Mouse (Mus musculus): ENCODE results near the gene Stx19. TPM values are rescaled to one million over a fixed set of nuclear protein-coding genes. Genes with fewer than 3 reads are reported as not detected.

Gene Stx19
- total and polyA plus RNA-seq, 3 experiments, result 0.11 TPM; not detected in 2

DNA sequence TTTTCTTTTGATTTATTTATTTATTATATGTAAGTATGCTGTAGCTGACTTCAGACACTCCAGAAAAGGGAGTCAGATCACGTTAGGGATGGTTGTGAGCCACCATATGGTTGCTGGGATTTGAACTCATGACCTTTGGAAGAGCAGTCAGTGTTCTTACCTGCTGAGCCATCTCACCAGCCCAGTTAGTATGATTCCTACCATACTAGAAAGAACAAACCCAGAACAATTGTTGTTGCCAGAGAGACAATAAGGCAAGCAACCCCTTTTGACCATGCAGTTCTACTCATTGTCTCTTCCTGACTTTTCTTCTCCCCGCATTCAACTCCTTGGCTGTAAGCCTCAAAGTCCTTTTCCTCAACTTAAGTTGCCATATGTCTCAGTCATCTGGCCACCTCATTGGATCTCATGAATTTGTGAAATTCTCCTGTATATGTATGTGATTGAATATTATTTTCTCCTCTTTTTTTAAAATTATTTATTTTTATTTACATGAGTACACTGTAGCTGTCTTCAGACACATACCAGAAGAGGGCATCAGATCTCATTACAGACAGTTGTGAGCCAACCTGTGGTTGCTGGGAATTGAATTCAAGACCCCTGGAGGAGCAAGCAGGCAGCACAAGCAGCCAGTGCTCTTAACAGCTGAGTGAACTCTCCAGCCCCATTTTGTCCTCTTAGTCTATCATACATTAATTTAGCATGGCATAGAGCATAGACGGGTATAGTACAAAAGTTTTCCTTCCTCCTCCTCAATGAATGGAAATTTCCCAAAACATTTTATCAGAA is 38.2 kb downstream of the Stx19 start:
- Histone ChIP-seq H3K36me3 (replicated peaks in 1 of 2; ENCODE audit: control insufficient read depth in 1 of 2, insufficient read depth in 1 of 2, low read length in 1 of 2) (no peaks in the 10 kb centered on the region), H3K27ac (ENCODE audit: insufficient read depth, low read depth) (no peak overlapping the region), H3K27me3 (replicated peaks) (peaks cover 4% of the 10 kb centered on the region), H3K4me1 (ENCODE audit: control insufficient read depth in 1 of 2, insufficient read depth in 2 of 2) (peaks cover 0 to 13% of the 10 kb centered on the region in 2 experiments; a peak in 3 of 4 replicates), H3K9ac (ENCODE audit: insufficient read depth, low read depth) (no peak overlapping the region), H3K79me2 (replicated peaks; ENCODE audit: control insufficient read depth, extremely low read depth, insufficient read depth, poor library complexity, severe bottlenecking) (no peaks in the 10 kb centered on the region), H3K4me2 (ENCODE audit: insufficient read depth, low read depth, poor library complexity, severe bottlenecking) (no peak overlapping the region), H3K4me3 (replicated peaks in 1 of 3; ENCODE audit: low read depth in 2 of 3, low read length in 2 of 3, poor library complexity in 1 of 3) (no peak overlapping the region), H3K9me3 (replicated peaks; ENCODE audit: low read length) (no peaks in the 10 kb centered on the region)
- dilution Hi-C loops (cut with MboI; ENCODE audit: extremely low pct_ligation_motif_present, extremely low pct_unique_long_range_greater_than_20kb, low sequenced_read_pairs) (no loop called here), in situ Hi-C loops (cut with MboI; ENCODE audit: low pct_ligation_motif_present, low pct_unique_long_range_greater_than_20kb, low sequenced_read_pairs) (no loop called here)
- peak; percentile 29 for DNase-seq (ENCODE audit: extremely low read depth)
- peak in 1 of 2 experiments; percentile 58; a peak in 2 of 4 replicates for TF ChIP-seq CTCF (conservative IDR thresholded peaks at IDR 0.05 in 1 of 2, IDR thresholded peaks at IDR 0.05 in 1 of 2; ENCODE audit: low read depth in 2 of 2, low read length in 2 of 2)
- no peak for TF ChIP-seq POLR2A (IDR thresholded peaks at IDR 0.05; ENCODE audit: low read depth, low read length)
- 0 out of 2 replicates have a peak, but pooled peaks have one; percentile 58 for TF ChIP-seq TBP (conservative IDR thresholded peaks at IDR 0.05; ENCODE audit: low read depth, low read length)
- no peak; the same call in 1 of the 2 replicates for TF ChIP-seq RAD21 (IDR thresholded peaks at IDR 0.05; ENCODE audit: low read depth, low read length)
- no peak for TF ChIP-seq MYC (IDR thresholded peaks at IDR 0.05; ENCODE audit: low read depth, low read length)
- TF ChIP-seq NRF1 (IDR thresholded peaks at IDR 0.05; ENCODE audit: low read depth, low read length), result no peak

DNA sequence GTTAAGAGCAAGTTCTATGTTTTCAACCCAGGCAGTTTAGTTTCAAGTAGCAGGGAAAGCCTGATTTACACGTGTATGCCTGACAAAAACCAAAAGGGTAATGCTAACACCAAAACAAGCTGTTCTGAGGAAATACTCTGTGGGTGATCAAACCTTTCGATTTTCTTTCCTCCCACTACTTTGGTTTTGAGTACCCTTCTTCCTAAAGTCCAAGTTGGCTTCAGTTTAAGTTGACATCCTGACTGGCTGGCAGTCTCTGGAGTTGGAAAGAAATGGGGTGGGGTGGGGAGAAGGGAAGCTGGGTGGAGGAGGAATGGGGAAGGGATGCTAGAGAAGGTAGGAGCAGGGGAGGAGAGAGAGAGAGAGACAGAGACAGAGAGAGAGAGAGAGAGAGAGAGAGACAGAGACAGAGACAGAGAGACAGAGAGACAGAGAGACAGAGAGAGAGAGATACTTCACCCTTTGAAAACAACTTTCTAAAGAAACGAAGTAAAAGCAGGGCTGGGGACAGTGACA is 39.2 kb downstream of the Stx19 start:
- TF ChIP-seq BHLHE40 (IDR thresholded peaks at IDR 0.05; ENCODE audit: low read depth, low read length) (0 out of 2 replicates have a peak, but pooled peaks have one; percentile 9), MAX (IDR thresholded peaks at IDR 0.05; ENCODE audit: low read length) (0 out of 2 replicates have a peak, but pooled peaks have one; percentile 36), TCF12 (IDR thresholded peaks at IDR 0.05; ENCODE audit: low read depth, low read length) (0 out of 2 replicates have a peak, but pooled peaks have one; percentile 30), POLR2AphosphoS2 (IDR thresholded peaks at IDR 0.05; ENCODE audit: low read depth, low read length) (no peak), ELF1 (IDR thresholded peaks at IDR 0.05; ENCODE audit: low read depth, low read length) (no peak), CHD2 (IDR thresholded peaks at IDR 0.05; ENCODE audit: low read length) (no peak), JUN (IDR thresholded peaks at IDR 0.05; ENCODE audit: insufficient read depth, low read depth, low read length) (no peak), ETS1 (conservative IDR thresholded peaks at IDR 0.05; ENCODE audit: low read depth, low read length) (no peak), EP300 (IDR thresholded peaks at IDR 0.05; ENCODE audit: low read length) (peak; percentile 9; the same call in 1 of the 2 replicates)
- dilution Hi-C loops (cut with MboI; ENCODE audit: extremely low pct_ligation_motif_present, extremely low pct_unique_long_range_greater_than_20kb, low sequenced_read_pairs), result no loop called here
- Histone ChIP-seq H3K4me2 (ENCODE audit: insufficient read depth, low read depth, poor library complexity, severe bottlenecking) (peak overlapping the region; percentile 100), H3K27ac (ENCODE audit: insufficient read depth, low read depth) (no peak overlapping the region), H3K79me2 (replicated peaks; ENCODE audit: control insufficient read depth, extremely low read depth, insufficient read depth, poor library complexity, severe bottlenecking) (no peaks in the 10 kb centered on the region), H3K9ac (ENCODE audit: insufficient read depth, low read depth) (peak overlapping the region; percentile 64), H3K9me3 (replicated peaks; ENCODE audit: low read length) (no peaks in the 10 kb centered on the region), H3K27me3 (replicated peaks) (peaks cover 4% of the 10 kb centered on the region), H3K36me3 (replicated peaks in 1 of 2; ENCODE audit: control insufficient read depth in 1 of 2, insufficient read depth in 1 of 2, low read length in 1 of 2) (no peaks in the 10 kb centered on the region), H3K4me1 (ENCODE audit: control insufficient read depth in 1 of 2, insufficient read depth in 2 of 2) (peaks cover 0 to 14% of the 10 kb centered on the region in 2 experiments; a peak in 3 of 4 replicates), H3K4me3 (replicated peaks in 1 of 3; ENCODE audit: low read depth in 2 of 3, low read length in 2 of 3, poor library complexity in 1 of 3) (peak overlapping the region; percentile 17 to 69 (median 49))
- in situ Hi-C loops (cut with MboI; ENCODE audit: low pct_ligation_motif_present, low pct_unique_long_range_greater_than_20kb, low sequenced_read_pairs), result no loop called here
- DNase-seq (ENCODE audit: extremely low read depth), result no peak
